Mouse (Mus musculus): ENCODE results near the gene Rab25. TPM values are rescaled to one million over a fixed set of nuclear protein-coding genes. Genes with fewer than 3 reads are reported as not detected.

Gene Rab25
- polyA plus RNA-seq, 1 experiment from 2014 or later: 0.15 TPM

GRCm38 (mm10) chr3:88510421-88511289 is 37.4 kb downstream of the Rab25 start:
- peak overlapping the region; percentile 61 for H3K9ac ChIP-seq
- 43% methylated on average over 13 of the region's 13 CpGs for WGBS (ENCODE audit: insufficient replicate concordance)
- no peaks in the 10 kb centered on the region for H3K36me3 ChIP-seq
- no peak for ATAC-seq (ENCODE audit: low read depth)
- H3K4me2 ChIP-seq: peak overlapping the region; percentile 68
- H3K4me3 ChIP-seq (replicated peaks): peak overlapping the region; percentile 50
- no peaks in the 10 kb centered on the region for H3K9me3 ChIP-seq (replicated peaks)
- no peak for DNase-seq
- peaks cover 70% of the 10 kb centered on the region for H3K4me1 ChIP-seq (replicated peaks)
- peak overlapping the region; percentile 79 for H3K27ac ChIP-seq
- no peaks in the 10 kb centered on the region for H3K27me3 ChIP-seq

GRCm38 (mm10) chr3:88509692-88510420 is 38.2 kb downstream of the Rab25 start, which contains the start of gene Lmna:
Gene Lmna (minus strand): TSS chr3:88509956.
- Histone ChIP-seq H3K4me3 (replicated peaks) (peak within 1 kb of the TSS; percentile 50), H3K4me2 (peak within 1 kb of the TSS; percentile 68), H3K36me3 (no peaks in the 10 kb centered on the region), H3K4me1 (replicated peaks) (peaks cover 70% of the 10 kb centered on the region), H3K27me3 (no peaks in the 10 kb centered on the region), H3K9me3 (replicated peaks) (no peaks in the 10 kb centered on the region), H3K9ac (peak within 1 kb of the TSS; percentile 61), H3K27ac (peak within 1 kb of the TSS; percentile 79)
- ATAC-seq (ENCODE audit: low read depth) (peak; percentile 91), DNase-seq (peak; percentile 84)
- 1% methylated on average over 31 of the region's 31 CpGs for WGBS (ENCODE audit: insufficient replicate concordance)

- ATAC-seq (ENCODE audit: low read depth) (0 out of 2 replicates have a peak, but pooled peaks have one; percentile 1), DNase-seq (no peak)
- Histone ChIP-seq H3K36me3 (no peaks in the 10 kb centered on the region), H3K4me2 (peak overlapping the region; percentile 68), H3K27me3 (no peaks in the 10 kb centered on the region), H3K9ac (peak overlapping the region; percentile 61), H3K4me3 (replicated peaks) (peak overlapping the region; percentile 50), H3K27ac (peak overlapping the region; percentile 79), H3K4me1 (replicated peaks) (peaks cover 65% of the 10 kb centered on the region), H3K9me3 (replicated peaks) (no peaks in the 10 kb centered on the region)
- WGBS (ENCODE audit: insufficient replicate concordance): 56% methylated on average over 3 of the region's 3 CpGs
Measured at GRCm38 (mm10) chr3:88509250-88509649, 38.9 kb downstream of the Rab25 start.

GRCm38 (mm10) chr3:88505765-88506164 is 42.3 kb downstream of the Rab25 start:
- no peak for ATAC-seq (ENCODE audit: low read depth)
- H3K36me3 ChIP-seq: no peaks in the 10 kb centered on the region
- no peak overlapping the region for H3K9ac ChIP-seq
- WGBS (ENCODE audit: insufficient replicate concordance): 59% methylated on average over 7 of the region's 7 CpGs
- no peaks in the 10 kb centered on the region for H3K27me3 ChIP-seq
- no peaks in the 10 kb centered on the region for H3K9me3 ChIP-seq (replicated peaks)
- no peak overlapping the region for H3K27ac ChIP-seq
- DNase-seq: no peak
- peaks cover 54% of the 10 kb centered on the region for H3K4me1 ChIP-seq (replicated peaks)
- no peak overlapping the region for H3K4me3 ChIP-seq (replicated peaks)
- H3K4me2 ChIP-seq: no peak overlapping the region

GRCm38 (mm10) chr3:88505081-88505480 is 43.0 kb downstream of the Rab25 start:
- Histone ChIP-seq H3K4me1 (replicated peaks) (peaks cover 54% of the 10 kb centered on the region), H3K4me3 (replicated peaks) (no peak overlapping the region), H3K36me3 (peaks cover 2% of the 10 kb centered on the region; the same call in 1 of the 2 replicates), H3K9ac (no peak overlapping the region), H3K27me3 (no peaks in the 10 kb centered on the region), H3K27ac (no peak overlapping the region), H3K9me3 (replicated peaks) (no peaks in the 10 kb centered on the region), H3K4me2 (no peak overlapping the region)
- ATAC-seq (ENCODE audit: low read depth) (no peak), DNase-seq (no peak)
- WGBS (ENCODE audit: insufficient replicate concordance): 69% methylated on average over 6 of the region's 6 CpGs

GRCm38 (mm10) chr3:88503881-88504746 is 44.0 kb downstream of the Rab25 start:
- Histone ChIP-seq H3K9me3 (replicated peaks) (no peaks in the 10 kb centered on the region), H3K4me3 (replicated peaks) (no peak overlapping the region), H3K9ac (no peak overlapping the region), H3K27me3 (no peaks in the 10 kb centered on the region), H3K36me3 (peaks cover 10% of the 10 kb centered on the region; the same call in 1 of the 2 replicates), H3K27ac (peak overlapping the region; percentile 37; the same call in 1 of the 2 replicates), H3K4me2 (no peak overlapping the region; the same call in 1 of the 2 replicates), H3K4me1 (replicated peaks) (peaks cover 54% of the 10 kb centered on the region)
- no peak for DNase-seq
- no peak for ATAC-seq (ENCODE audit: low read depth)
- WGBS (ENCODE audit: insufficient replicate concordance): 39% methylated on average over 8 of the region's 8 CpGs

- Histone ChIP-seq H3K9me3 (replicated peaks) (no peaks in the 10 kb centered on the region), H3K4me1 (replicated peaks) (peaks cover 57% of the 10 kb centered on the region), H3K9ac (0 out of 2 replicates have a peak overlapping the region, but pooled peaks have one; percentile 26), H3K36me3 (peaks cover 17% of the 10 kb centered on the region), H3K27ac (peak overlapping the region; percentile 94), H3K4me3 (replicated peaks) (peak overlapping the region; percentile 94), H3K27me3 (no peaks in the 10 kb centered on the region), H3K4me2 (peak overlapping the region; percentile 95)
- ATAC-seq (ENCODE audit: low read depth): 0 out of 2 replicates have a peak, but pooled peaks have one; percentile 0
- no peak for DNase-seq
- 27% methylated on average over 4 of the region's 4 CpGs for WGBS (ENCODE audit: insufficient replicate concordance)
Measured at GRCm38 (mm10) chr3:88503505-88503863, 44.6 kb downstream of the Rab25 start.

GRCm38 (mm10) chr3:88502641-88503504 is 45.2 kb downstream of the Rab25 start:
- peak overlapping the region; percentile 98 for H3K9ac ChIP-seq
- H3K27ac ChIP-seq: peak overlapping the region; percentile 94
- peak; percentile 86 for DNase-seq
- H3K27me3 ChIP-seq: no peaks in the 10 kb centered on the region
- peak overlapping the region; percentile 95 for H3K4me2 ChIP-seq
- peaks cover 57% of the 10 kb centered on the region for H3K4me1 ChIP-seq (replicated peaks)
- H3K36me3 ChIP-seq: peaks cover 23% of the 10 kb centered on the region
- ATAC-seq (ENCODE audit: low read depth): peak; percentile 92
- whole genome bisulfite sequencing (ENCODE audit: insufficient replicate concordance): 2% methylated on average over 55 of the region's 55 CpGs
- H3K4me3 ChIP-seq (replicated peaks): peak overlapping the region; percentile 94
- no peaks in the 10 kb centered on the region for H3K9me3 ChIP-seq (replicated peaks)

- DNase-seq: no peak
- ATAC-seq (ENCODE audit: low read depth): peak; percentile 6; the same call in 1 of the 2 replicates
- H3K9me3 ChIP-seq (replicated peaks): no peaks in the 10 kb centered on the region
- 24% methylated on average over 11 of the region's 11 CpGs for WGBS (ENCODE audit: insufficient replicate concordance)
- H3K27me3 ChIP-seq: no peaks in the 10 kb centered on the region
- peaks cover 62% of the 10 kb centered on the region for H3K4me1 ChIP-seq (replicated peaks)
- peak overlapping the region; percentile 94 for H3K4me3 ChIP-seq (replicated peaks)
- peak overlapping the region; percentile 94 for H3K27ac ChIP-seq
- H3K36me3 ChIP-seq: peaks cover 31% of the 10 kb centered on the region
- H3K9ac ChIP-seq: peak overlapping the region; percentile 98
- peak overlapping the region; percentile 95 for H3K4me2 ChIP-seq
Measured at GRCm38 (mm10) chr3:88502031-88502571, 46.0 kb downstream of the Rab25 start.

All from liver, embryonic 13.5 days (tissue).